Mouse (Mus musculus) heart, adult 8-10 months (tissue): ENCODE data around the gene Nlgn2. TPM values are rescaled to one million over a fixed set of nuclear protein-coding genes. Genes with fewer than 3 reads are reported as not detected.
A peak's percentile ranks its signal among the peaks of the same experiment; 100 is the strongest.
"Not testable (repeated sequence)": the region's sequence is repeated elsewhere in the genome, so short reads cannot be mapped to it uniquely, and the experiment has no call there.

Experiments used
- DNase-seq: peaks from one replicate; pipeline ENCODE4 v3.0.0; 2022; ENCODE audit warnings: low spot score
- total RNA-seq, 4 experiments: library from RNA; stranded (reverse); gene quantifications; 2 replicates each; pipeline ENCODE4 v1.2.4; 2022

Gene Nlgn2
- total RNA-seq, 4 experiments from 2014 or later, result 3.1 to 6.9 (median 4.3) TPM

- DNase-seq, result no peak
Observed at GRCm38 (mm10) chr11:69864138-69864860, 26.7 kb upstream of the Nlgn2 start.

- DNase-seq, result not testable (repeated sequence)
Observed at GRCm38 (mm10) chr11:69863729-69864128, 26.1 kb upstream of the Nlgn2 start.

GRCm38 (mm10) chr11:69858113-69858998 is 20.8 kb upstream of the Nlgn2 start, which contains the start of gene Tnk1:
Tnk1 (minus strand) TSS chr11:69858730.
- DNase-seq, result no peak

- no peak for DNase-seq
Observed at GRCm38 (mm10) chr11:69855347-69855746, 17.8 kb upstream of the Nlgn2 start.

- DNase-seq, result no peak
Observed at GRCm38 (mm10) chr11:69854680-69855079, 17.1 kb upstream of the Nlgn2 start.

- no peak for DNase-seq
Observed at GRCm38 (mm10) chr11:69853994-69854393, 16.4 kb upstream of the Nlgn2 start.

GRCm38 (mm10) chr11:69850754-69851153 is 13.2 kb upstream of the Nlgn2 start:
- no peak for DNase-seq

GRCm38 (mm10) chr11:69849884-69850283 is 12.3 kb upstream of the Nlgn2 start:
- no peak for DNase-seq

GRCm38 (mm10) chr11:69849128-69849527 is 11.5 kb upstream of the Nlgn2 start:
- DNase-seq, result peak; percentile 50

GRCm38 (mm10) chr11:69848021-69848420 is 10.4 kb upstream of the Nlgn2 start:
- no peak for DNase-seq

- DNase-seq, result peak; percentile 32
Observed at GRCm38 (mm10) chr11:69846738-69847688, 9.4 kb upstream of the Nlgn2 start.

- peak; percentile 91 for DNase-seq
Observed at GRCm38 (mm10) chr11:69846198-69846680, 8.7 kb upstream of the Nlgn2 start, which contains the start of gene Plscr3. Plscr3 (plus strand) TSS chr11:69846376.

- DNase-seq, result no peak
Observed at GRCm38 (mm10) chr11:69838714-69839104, 1.1 kb upstream of the Nlgn2 start.

- DNase-seq, result peak; percentile 98
Observed at GRCm38 (mm10) chr11:69837952-69838713, 549 bp upstream of the Nlgn2 start, which contains the start of gene Tmem256. Tmem256 (plus strand) TSS chr11:69838514.

GRCm38 (mm10) chr11:69836703-69837576 is 644 bp downstream of the Nlgn2 start:
- peak; percentile 44 for DNase-seq

- DNase-seq, result no peak
Observed at GRCm38 (mm10) chr11:69835966-69836335, 1.6 kb downstream of the Nlgn2 start.

- DNase-seq, result no peak
Observed at GRCm38 (mm10) chr11:69835326-69835965, 2.1 kb downstream of the Nlgn2 start.

GRCm38 (mm10) chr11:69834001-69834549 is 3.5 kb downstream of the Nlgn2 start:
- no peak for DNase-seq

GRCm38 (mm10) chr11:69833554-69833953 is 4.0 kb downstream of the Nlgn2 start:
- no peak for DNase-seq
